Mouse (Mus musculus): ENCODE results near the gene Hemgn. TPM values are rescaled to one million over a fixed set of nuclear protein-coding genes. Genes with fewer than 3 reads are reported as not detected.

Gene Hemgn
- polyA plus RNA-seq, 1 experiment from 2014 or later, result 1.2 TPM

DNA sequence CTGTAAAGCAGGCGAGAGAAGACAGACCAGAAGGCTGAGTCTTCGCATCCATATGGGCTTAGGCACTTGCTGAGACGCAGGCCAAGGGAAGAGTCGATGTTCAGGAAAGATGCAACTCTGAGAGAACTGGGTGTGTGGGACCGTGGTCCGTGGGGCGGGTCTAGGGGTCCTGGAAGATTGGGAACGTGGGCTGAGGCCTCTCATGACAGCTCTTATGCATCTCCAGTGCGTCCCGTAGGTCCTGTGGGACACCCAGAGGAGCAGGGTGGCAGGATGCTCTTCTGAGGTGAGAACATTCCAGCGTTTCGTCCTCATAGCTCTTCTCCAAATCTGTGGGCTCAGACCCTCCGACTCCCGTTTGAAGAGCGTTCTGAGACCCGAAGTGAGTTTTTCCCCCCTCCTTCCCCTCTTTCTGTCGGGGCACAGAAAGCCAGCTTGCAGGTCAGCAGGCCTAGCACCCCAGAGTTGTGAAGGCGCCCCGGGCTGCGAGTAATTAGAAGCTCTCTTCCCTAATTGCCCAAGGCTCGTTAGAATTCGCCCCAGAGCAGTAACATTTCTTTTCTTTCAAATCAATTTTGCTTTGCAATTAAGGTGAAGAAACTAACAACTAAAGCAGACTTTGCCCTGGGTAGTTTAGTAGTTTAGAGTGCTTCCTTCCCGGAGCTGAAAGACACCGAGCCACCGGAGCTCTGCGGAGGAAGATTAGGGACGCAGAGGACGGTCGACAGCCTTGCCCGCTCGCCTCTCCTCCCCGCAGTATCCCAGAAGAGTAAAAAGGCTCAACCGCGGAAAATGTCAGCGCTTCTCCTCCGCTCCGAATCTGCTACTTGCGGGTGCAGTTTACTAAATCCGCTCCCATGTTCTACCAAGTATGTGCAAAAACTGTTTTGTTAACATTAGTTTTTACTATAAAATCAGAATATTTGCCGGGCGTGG is 65.5 kb downstream of the Hemgn start:
- Histone ChIP-seq H3K27ac (no peak overlapping the region), H3K4me2 (no peak overlapping the region), H3K9me3 (no peaks in the 10 kb centered on the region), H3K27me3 (peaks cover 99% of the 10 kb centered on the region), H3K4me1 (peaks cover 13% of the 10 kb centered on the region), H3K9ac (no peak overlapping the region), H3K36me3 (no peaks in the 10 kb centered on the region), H3K4me3 (no peak overlapping the region)
- 3% methylated on average over 41 of the region's 41 CpGs for WGBS
- no peak for ATAC-seq (ENCODE audit: borderline replicate concordance, extremely low read depth, low FRiP score, low TSS enrichment)

DNA sequence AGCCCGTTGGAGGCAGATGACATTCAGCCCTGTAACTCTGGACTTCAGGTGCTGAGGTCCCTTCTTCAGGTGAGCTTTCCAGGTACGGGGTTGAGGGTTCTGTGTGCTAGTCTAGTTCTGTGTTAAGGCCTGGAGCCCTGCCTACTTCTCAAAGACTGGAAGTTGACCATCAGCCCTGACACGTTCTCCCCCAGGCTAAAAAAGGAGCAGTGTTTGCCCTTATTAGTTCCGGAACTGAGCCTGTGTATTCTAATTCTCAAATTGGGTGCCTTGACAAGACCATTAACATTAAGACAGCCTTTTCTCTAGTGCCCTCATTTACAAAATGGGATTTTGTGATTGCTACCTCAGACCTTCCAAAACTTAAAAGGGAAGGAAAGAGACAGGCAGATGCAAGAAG is 66.2 kb downstream of the Hemgn start:
- H3K9me3 ChIP-seq, result no peaks in the 10 kb centered on the region
- no peak overlapping the region for H3K4me3 ChIP-seq
- H3K9ac ChIP-seq, result no peak overlapping the region
- no peak for ATAC-seq (ENCODE audit: borderline replicate concordance, extremely low read depth, low FRiP score, low TSS enrichment)
- peaks cover 13% of the 10 kb centered on the region for H3K4me1 ChIP-seq
- H3K36me3 ChIP-seq, result no peaks in the 10 kb centered on the region
- H3K27me3 ChIP-seq, result peaks cover 99% of the 10 kb centered on the region
- no peak overlapping the region for H3K27ac ChIP-seq
- no peak overlapping the region for H3K4me2 ChIP-seq
- 7% methylated on average over 4 of the region's 4 CpGs for WGBS

DNA sequence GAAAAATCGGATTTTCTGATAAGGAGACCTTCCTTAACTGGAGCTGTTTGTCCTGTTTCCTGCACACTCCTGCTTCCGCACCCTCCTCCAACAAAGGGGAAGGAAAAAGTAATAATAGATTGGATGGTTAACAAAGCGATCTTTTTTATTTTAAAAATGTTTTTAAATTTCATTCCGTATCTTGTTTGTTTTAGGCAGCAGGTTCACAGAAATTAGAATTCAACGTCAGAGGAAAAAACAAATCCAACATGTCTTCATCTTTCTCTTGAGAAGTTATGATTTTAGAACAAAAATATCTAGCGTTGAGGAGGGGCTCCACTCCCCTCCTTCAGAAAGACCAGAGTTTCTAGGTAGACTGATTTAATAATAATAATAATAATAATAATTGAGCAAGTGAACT is 67.1 kb downstream of the Hemgn start:
- Histone ChIP-seq H3K36me3 (no peaks in the 10 kb centered on the region), H3K9me3 (no peaks in the 10 kb centered on the region), H3K9ac (no peak overlapping the region), H3K4me2 (no peak overlapping the region), H3K27me3 (peaks cover 99% of the 10 kb centered on the region), H3K27ac (no peak overlapping the region), H3K4me3 (no peak overlapping the region), H3K4me1 (peaks cover 13% of the 10 kb centered on the region)
- no peak for ATAC-seq (ENCODE audit: borderline replicate concordance, extremely low read depth, low FRiP score, low TSS enrichment)
- WGBS, result 28% methylated on average over 6 of the region's 6 CpGs

DNA sequence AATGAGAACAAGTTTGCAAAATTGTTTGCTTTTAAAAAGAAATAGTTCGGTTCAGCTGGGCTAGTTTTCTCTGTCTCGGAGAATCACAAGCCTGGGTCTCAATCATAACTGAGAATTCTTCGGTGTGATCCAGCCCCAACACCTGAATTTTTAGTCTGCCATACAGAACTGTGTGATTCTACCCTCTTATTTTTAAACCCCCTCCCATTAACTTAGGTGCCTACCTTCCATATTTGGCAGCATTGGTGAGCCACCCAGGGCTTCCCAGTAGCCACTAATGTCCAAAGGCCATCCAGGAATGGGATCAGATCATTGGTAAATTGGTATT is 67.6 kb downstream of the Hemgn start:
- no peak for ATAC-seq (ENCODE audit: borderline replicate concordance, extremely low read depth, low FRiP score, low TSS enrichment)

DNA sequence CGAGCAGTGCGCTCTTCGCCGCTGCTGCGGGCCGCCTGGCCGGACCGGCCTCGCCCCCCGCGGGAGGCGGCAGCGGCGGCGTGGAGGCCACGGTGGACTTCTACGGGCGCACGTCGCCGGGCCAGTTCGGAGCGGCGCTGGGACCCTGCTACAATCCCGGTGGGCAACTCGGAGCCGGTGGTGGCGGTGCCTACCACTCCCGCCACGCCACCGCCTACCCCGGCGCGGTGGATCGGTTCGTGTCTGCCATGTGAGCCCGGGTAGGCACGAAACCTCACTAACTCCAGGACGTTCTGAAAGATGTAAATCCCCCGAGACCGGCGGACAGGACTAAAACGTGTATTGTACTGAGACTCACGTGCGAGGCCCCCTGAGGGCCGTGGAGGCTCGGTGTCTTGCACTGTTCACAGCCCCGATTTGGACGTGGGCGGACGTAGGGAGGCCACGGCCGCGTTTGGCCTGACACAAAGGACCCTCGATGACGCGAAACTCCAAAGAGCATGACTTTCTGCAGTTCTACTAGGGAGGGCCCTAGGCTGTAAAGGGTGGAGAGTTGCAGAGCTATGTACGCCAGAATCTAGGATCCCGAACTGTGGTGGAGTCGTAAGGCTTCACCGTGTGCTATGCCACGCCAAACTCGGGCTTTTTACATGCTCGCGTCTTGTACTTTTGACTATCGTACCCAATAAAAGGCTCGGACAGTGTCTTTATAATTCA is 68.1 kb downstream of the Hemgn start:
- 4% methylated on average over 62 of the region's 67 CpGs for WGBS
- Histone ChIP-seq H3K27me3 (peaks cover 99% of the 10 kb centered on the region), H3K4me1 (peaks cover 13% of the 10 kb centered on the region), H3K27ac (no peak overlapping the region), H3K36me3 (no peaks in the 10 kb centered on the region), H3K4me3 (peak overlapping the region; percentile 39), H3K9me3 (no peaks in the 10 kb centered on the region), H3K9ac (no peak overlapping the region), H3K4me2 (peak overlapping the region; percentile 57)
- no peak for ATAC-seq (ENCODE audit: borderline replicate concordance, extremely low read depth, low FRiP score, low TSS enrichment)

More for the DNA sequence above, 67.6 kb downstream of the Hemgn start:
- H3K27ac ChIP-seq, result no peak overlapping the region
- H3K27me3 ChIP-seq, result peaks cover 99% of the 10 kb centered on the region
- peaks cover 13% of the 10 kb centered on the region for H3K4me1 ChIP-seq
- H3K9ac ChIP-seq, result no peak overlapping the region
- H3K9me3 ChIP-seq, result no peaks in the 10 kb centered on the region
- H3K36me3 ChIP-seq, result no peaks in the 10 kb centered on the region
- no peak overlapping the region for H3K4me3 ChIP-seq
- 26% methylated on average over 3 of the region's 3 CpGs for WGBS
- no peak overlapping the region for H3K4me2 ChIP-seq

DNA sequence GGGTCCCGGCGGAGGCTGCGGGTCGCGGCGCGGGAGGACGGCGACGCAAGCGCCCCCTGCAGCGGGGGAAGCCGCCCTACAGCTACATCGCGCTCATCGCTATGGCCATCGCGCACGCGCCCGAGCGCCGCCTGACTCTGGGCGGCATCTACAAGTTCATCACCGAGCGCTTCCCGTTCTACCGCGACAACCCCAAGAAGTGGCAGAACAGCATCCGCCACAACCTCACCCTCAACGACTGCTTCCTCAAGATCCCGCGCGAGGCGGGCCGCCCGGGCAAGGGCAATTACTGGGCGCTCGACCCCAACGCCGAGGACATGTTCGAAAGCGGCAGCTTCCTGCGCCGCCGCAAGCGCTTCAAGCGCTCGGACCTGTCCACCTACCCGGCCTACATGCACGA is 69.0 kb downstream of the Hemgn start:
- H3K4me2 ChIP-seq, result peak overlapping the region; percentile 57
- peaks cover 13% of the 10 kb centered on the region for H3K4me1 ChIP-seq
- no peaks in the 10 kb centered on the region for H3K36me3 ChIP-seq
- no peak overlapping the region for H3K27ac ChIP-seq
- ATAC-seq (ENCODE audit: borderline replicate concordance, extremely low read depth, low FRiP score, low TSS enrichment), result no peak
- under 1% methylated on average over 50 of the region's 51 CpGs for WGBS
- H3K4me3 ChIP-seq, result peak overlapping the region; percentile 39
- no peak overlapping the region for H3K9ac ChIP-seq
- H3K27me3 ChIP-seq, result peaks cover 99% of the 10 kb centered on the region
- H3K9me3 ChIP-seq, result no peaks in the 10 kb centered on the region

Other genes with a start within 250 kb of the Hemgn start
- 16.7 and 19.7 TPM in 2 replicates for gene Xpa, start 217.2 kb downstream of the Hemgn start, polyA plus RNA-seq (2015; fragmentation: Nextera tagmentation; extraction: Ambion mirVana)
- gene Foxe1, start 69.9 kb downstream of the Hemgn start, polyA plus RNA-seq (2015; fragmentation: Nextera tagmentation; extraction: Ambion mirVana), result 0.05 TPM in 1 of 2 replicates, not detected in the other
- 10.0 and 11.2 TPM in 2 replicates for gene Trmo, start 24.1 kb downstream of the Hemgn start, polyA plus RNA-seq (2015; fragmentation: Nextera tagmentation; extraction: Ambion mirVana)
- gene Anp32b, start 37.4 kb upstream of the Hemgn start, polyA plus RNA-seq (2015; fragmentation: Nextera tagmentation; extraction: Ambion mirVana), result 290 and 292 TPM in 2 replicates
- gene Nans, start 75.7 kb upstream of the Hemgn start, polyA plus RNA-seq (2015; fragmentation: Nextera tagmentation; extraction: Ambion mirVana), result 84.7 and 90.6 TPM in 2 replicates
- gene Trim14, start 122.6 kb upstream of the Hemgn start, polyA plus RNA-seq (2015; fragmentation: Nextera tagmentation; extraction: Ambion mirVana), result 2.2 and 2.7 TPM in 2 replicates
- gene Coro2a, start 188.7 kb upstream of the Hemgn start, polyA plus RNA-seq (2015; fragmentation: Nextera tagmentation; extraction: Ambion mirVana), result 3.4 and 5.3 TPM in 2 replicates
- gene Tbc1d2, start 236.7 kb upstream of the Hemgn start, polyA plus RNA-seq (2015; fragmentation: Nextera tagmentation; extraction: Ambion mirVana), result 3.6 and 3.9 TPM in 2 replicates